Mouse (Mus musculus): ENCODE data around the gene Cracr2b.
A peak's percentile ranks its signal among the peaks of the same experiment; 100 is the strongest.
"Not testable (repeated sequence)": the region's sequence is repeated elsewhere in the genome, so short reads cannot be mapped to it uniquely, and the experiment has no call there.

The Cracr2b gene

GRCm38 (mm10) chr7:141433517-141434400, 27.1 kb upstream of the Cracr2b start:
- no peak for DNase-seq (ENCODE audit: low read depth, low spot score)

- DNase-seq (ENCODE audit: low read depth, low spot score), result no peak
Observed at GRCm38 (mm10) chr7:141434464-141434863, 26.4 kb upstream of the Cracr2b start.

- DNase-seq (ENCODE audit: low read depth, low spot score), result no peak
Observed at GRCm38 (mm10) chr7:141435129-141435855, 25.6 kb upstream of the Cracr2b start.

GRCm38 (mm10) chr7:141435856-141436522, 24.9 kb upstream of the Cracr2b start:
- DNase-seq (ENCODE audit: low read depth, low spot score), result no peak

- DNase-seq (ENCODE audit: low read depth, low spot score), result no peak
Observed at GRCm38 (mm10) chr7:141436523-141436892, 24.4 kb upstream of the Cracr2b start.

- DNase-seq (ENCODE audit: low read depth, low spot score), result peak; percentile 84
Observed at GRCm38 (mm10) chr7:141437178-141438120, 23.4 kb upstream of the Cracr2b start, which contains the start of gene Slc25a22. Gene Slc25a22, minus strand, starts transcription at chr7:141437892.

GRCm38 (mm10) chr7:141438201-141438968, 22.5 kb upstream of the Cracr2b start:
- DNase-seq (ENCODE audit: low read depth, low spot score), result no peak

- DNase-seq (ENCODE audit: low read depth, low spot score), result no peak
Observed at GRCm38 (mm10) chr7:141439140-141439679, 21.7 kb upstream of the Cracr2b start.

GRCm38 (mm10) chr7:141439811-141440210, 21.1 kb upstream of the Cracr2b start:
- DNase-seq (ENCODE audit: low read depth, low spot score), result no peak

- peak; percentile 63 for DNase-seq (ENCODE audit: low read depth, low spot score)
Observed at GRCm38 (mm10) chr7:141440613-141441012, 20.3 kb upstream of the Cracr2b start.

GRCm38 (mm10) chr7:141441460-141441859, 19.4 kb upstream of the Cracr2b start:
- no peak for DNase-seq (ENCODE audit: low read depth, low spot score)

- no peak for DNase-seq (ENCODE audit: low read depth, low spot score)
Observed at GRCm38 (mm10) chr7:141442199-141442598, 18.7 kb upstream of the Cracr2b start.

- peak; percentile 59 for DNase-seq (ENCODE audit: low read depth, low spot score)
Observed at GRCm38 (mm10) chr7:141443081-141443821, 17.6 kb upstream of the Cracr2b start.

GRCm38 (mm10) chr7:141443828-141444237, 17.1 kb upstream of the Cracr2b start, which contains the start of gene Pidd1:
Gene Pidd1, minus strand, starts transcription at chr7:141444025.
- DNase-seq (ENCODE audit: low read depth, low spot score), result peak; percentile 76

- DNase-seq (ENCODE audit: low read depth, low spot score), result not testable (repeated sequence)
Observed at GRCm38 (mm10) chr7:141446374-141446773, 14.5 kb upstream of the Cracr2b start.

- peak; percentile 90 for DNase-seq (ENCODE audit: low read depth, low spot score)
Observed at GRCm38 (mm10) chr7:141447110-141447991, 13.5 kb upstream of the Cracr2b start, which contains the start of gene Rplp2. Gene Rplp2, plus strand, starts transcription at chr7:141447370.

- DNase-seq (ENCODE audit: low read depth, low spot score), result no peak
Observed at GRCm38 (mm10) chr7:141451928-141452327, 9.0 kb upstream of the Cracr2b start.

- DNase-seq (ENCODE audit: low read depth, low spot score), result no peak
Observed at GRCm38 (mm10) chr7:141453636-141454035, 7.3 kb upstream of the Cracr2b start.

Data from mesoderm, embryonic 11.5 days (tissue).